Mouse (Mus musculus) testis, adult 2 months (tissue): ENCODE results near the gene Trdn.

Experiments
- CTCF ChIP-seq: fragments of 200-500 bp; IDR thresholded peaks from 2 replicates; pipeline ENCODE4 v1.5.1; 2012; ENCODE audit warnings: low read depth, mild to moderate bottlenecking, inconsistent platforms, low read length, moderate library complexity; ENCODE audit not compliant: control insufficient read depth, insufficient read depth, insufficient replicate concordance
- POLR2A ChIP-seq: fragments of 200-500 bp; IDR thresholded peaks from 2 replicates; pipeline ENCODE4 v1.6.1; 2012; ENCODE audit warnings: low read depth, mild to moderate bottlenecking, inconsistent platforms, low read length, moderate library complexity; ENCODE audit not compliant: control insufficient read depth

GRCm38 (mm10) chr10:33304982-33305381, 224.6 kb downstream of the Trdn start:
- TF ChIP-seq POLR2A (no peak), CTCF (no peak)
